Mouse (Mus musculus): ENCODE measurements around the gene D630039A03Rik.

GRCm38 (mm10) chr4:57906708-57907107 is 9.4 kb downstream of the D630039A03Rik start:
- no peak for TF ChIP-seq POLR2A (IDR thresholded peaks at IDR 0.05; ENCODE audit: low read depth, low read length)
- TF ChIP-seq CTCF (conservative IDR thresholded peaks at IDR 0.05; ENCODE audit: insufficient read depth, insufficient read length, low read depth, low read length), result no peak
